Mouse (Mus musculus) kidney, postnatal 0 days (tissue): ENCODE measurements around the gene Rprd2. TPM values are rescaled to one million over a fixed set of nuclear protein-coding genes. Genes with fewer than 3 reads are reported as not detected.

ENCODE experiments used
- ATAC-seq: fragments of 200-750 bp; cut with Nextera tagmentation; replicated peaks from 2 replicates; pipeline ENCODE4 v1.8.0; 2017; ENCODE audit warnings: low read depth, moderate number of reproducible peaks, moderate TSS enrichment, moderate library complexity; ENCODE audit not compliant: low FRiP score
- DNase-seq: peaks from one replicate; pipeline ENCODE4 v3.0.0-alpha.2; 2016; ENCODE audit warnings: low spot score
- H3K27ac ChIP-seq: fragments of 300-500 bp; sonication (generic); 2 replicates; pipeline ENCODE4 v1.5.1; 2014; ENCODE audit warnings: mild to moderate bottlenecking
- H3K27me3 ChIP-seq: fragments of 300-500 bp; sonication (generic); 2 replicates; pipeline ENCODE4 v1.6.1; 2014; ENCODE audit warnings: low read length, mixed read lengths; ENCODE audit not compliant: insufficient read depth
- H3K36me3 ChIP-seq: fragments of 300-500 bp; sonication (generic); 2 replicates; pipeline ENCODE4 v1.6.1; 2014; ENCODE audit warnings: low read length, mixed read lengths; ENCODE audit not compliant: insufficient read depth
- H3K4me1 ChIP-seq: fragments of 300-500 bp; sonication (generic); replicated peaks from 2 replicates; pipeline ENCODE4 v1.6.1; 2014; ENCODE audit warnings: antibody characterized with exemption, low read length, mixed read lengths; ENCODE audit not compliant: insufficient read depth
- H3K4me2 ChIP-seq: fragments of 300-500 bp; sonication (generic); 2 replicates; pipeline ENCODE4 v1.6.1; 2014; ENCODE audit warnings: mild to moderate bottlenecking, low read length, moderate library complexity, mixed read lengths
- H3K4me3 ChIP-seq: fragments of 300-500 bp; sonication (generic); replicated peaks from 2 replicates; pipeline ENCODE4 v1.5.1; 2014; ENCODE audit warnings: low read depth, low read length
- H3K9ac ChIP-seq: fragments of 300-500 bp; sonication (generic); 2 replicates; pipeline ENCODE4 v1.6.1; 2014; ENCODE audit warnings: low read depth, low read length
- H3K9me3 ChIP-seq: fragments of 300-500 bp; sonication (generic); replicated peaks from 2 replicates; pipeline ENCODE4 v1.6.1; 2016; ENCODE audit warnings: low read length, inconsistent platforms, mixed read lengths
- CTCF ChIP-seq: IDR thresholded peaks from 2 replicates; pipeline ENCODE4 v1.5.1; 2016; ENCODE audit warnings: antibody characterized with exemption, low read depth, mild to moderate bottlenecking, moderate library complexity
- WGBS: fragments of 180-500 bp; shearing (Covaris S2); extraction: QIAGEN DNeasy Blood & Tissue Kit; methylation state at CpG from one replicate; pipeline ENCODE4 v1.1.7; 2014; 5-methylcytosine and 5-hydroxymethylcytosine counted together
- polyA plus RNA-seq: library from polyadenylated mRNA; unstranded; fragments of >200 nt; fragmentation: Nextera tagmentation; extraction: Ambion mirVana; gene quantifications from 2 replicates; pipeline ENCODE4 v1.2.1, GENCODE M21; 2015

The Rprd2 gene
- polyA plus RNA-seq, 1 experiment from 2014 or later = 15.1 TPM

- peak within 1 kb of the TSS; percentile 79 for H3K27ac ChIP-seq
- peak; percentile 97 for ATAC-seq
- H3K4me3 ChIP-seq = peak within 1 kb of the TSS; percentile 91
- H3K9ac ChIP-seq = peak within 1 kb of the TSS; percentile 92
- no peaks in the 10 kb centered on the region for H3K27me3 ChIP-seq
- H3K9me3 ChIP-seq = no peaks in the 10 kb centered on the region
- TF ChIP-seq CTCF = peak; percentile 21; the same call in 1 of the 2 replicates
- DNase-seq = peak; percentile 96
- H3K36me3 ChIP-seq = peaks cover 24% of the 10 kb centered on the region
- under 1% methylated on average over 56 of the region's 56 CpGs for WGBS
- H3K4me1 ChIP-seq = 0 out of 2 replicates have a peak, but pooled peaks cover 3% of the 10 kb centered on the region
- peak within 1 kb of the TSS; percentile 87 for H3K4me2 ChIP-seq
Measured at GRCm38 (mm10) chr3:95855502-95856089, 36.9 kb upstream of the Rprd2 start, which contains the start of gene Prpf3. TSS of gene Prpf3 (minus strand) at chr3:95855885.

GRCm38 (mm10) chr3:95851317-95851716 lies 32.7 kb upstream of the Rprd2 start:
- Histone ChIP-seq H3K36me3 (peaks cover 62% of the 10 kb centered on the region), H3K27ac (no peak overlapping the region), H3K4me1 (0 out of 2 replicates have a peak, but pooled peaks cover 3% of the 10 kb centered on the region), H3K4me2 (no peak overlapping the region), H3K9me3 (no peaks in the 10 kb centered on the region), H3K27me3 (no peaks in the 10 kb centered on the region), H3K4me3 (no peak overlapping the region), H3K9ac (no peak overlapping the region)
- no peak for DNase-seq
- no peak for ATAC-seq
- WGBS = 97% methylated on average over 8 of the region's 8 CpGs
- no peak for TF ChIP-seq CTCF

GRCm38 (mm10) chr3:95850611-95851010 lies 31.9 kb upstream of the Rprd2 start:
- Histone ChIP-seq H3K36me3 (peaks cover 68% of the 10 kb centered on the region), H3K4me1 (0 out of 2 replicates have a peak, but pooled peaks cover 3% of the 10 kb centered on the region), H3K4me3 (no peak overlapping the region), H3K9ac (no peak overlapping the region), H3K27ac (no peak overlapping the region), H3K4me2 (no peak overlapping the region), H3K27me3 (no peaks in the 10 kb centered on the region), H3K9me3 (no peaks in the 10 kb centered on the region)
- TF ChIP-seq CTCF = no peak
- WGBS = 83% methylated on average over 4 of the region's 4 CpGs
- DNase-seq (no peak), ATAC-seq (no peak)

GRCm38 (mm10) chr3:95842503-95843214 lies 24.0 kb upstream of the Rprd2 start:
- WGBS = 92% methylated on average over 3 of the region's 3 CpGs
- no peaks in the 10 kb centered on the region for H3K4me1 ChIP-seq
- DNase-seq = no peak

GRCm38 (mm10) chr3:95839250-95839649 lies 20.6 kb upstream of the Rprd2 start:
- ATAC-seq (no peak), DNase-seq (no peak)
- H3K9me3 ChIP-seq = no peaks in the 10 kb centered on the region
- no peak for TF ChIP-seq CTCF
- no peak overlapping the region for H3K4me3 ChIP-seq
- H3K4me2 ChIP-seq = no peak overlapping the region
- H3K9ac ChIP-seq = no peak overlapping the region
- H3K36me3 ChIP-seq = peaks cover 50% of the 10 kb centered on the region
- H3K4me1 ChIP-seq = no peaks in the 10 kb centered on the region
- H3K27me3 ChIP-seq = no peaks in the 10 kb centered on the region
- 91% methylated on average over 2 of the region's 2 CpGs for WGBS
- H3K27ac ChIP-seq = no peak overlapping the region

More at GRCm38 (mm10) chr3:95842503-95843214, 24.0 kb upstream of the Rprd2 start:
- peak; percentile 32; the same call in 1 of the 2 replicates for TF ChIP-seq CTCF
- peaks cover 63% of the 10 kb centered on the region for H3K36me3 ChIP-seq
- no peak overlapping the region for H3K4me3 ChIP-seq
- no peak for ATAC-seq
- no peak overlapping the region for H3K27ac ChIP-seq
- H3K4me2 ChIP-seq = no peak overlapping the region
- H3K27me3 ChIP-seq = no peaks in the 10 kb centered on the region
- no peak overlapping the region for H3K9ac ChIP-seq
- H3K9me3 ChIP-seq = no peaks in the 10 kb centered on the region

- 98% methylated on average over 4 of the region's 4 CpGs for WGBS
Measured at GRCm38 (mm10) chr3:95829053-95829452, 10.4 kb upstream of the Rprd2 start.

More at GRCm38 (mm10) chr3:95829053-95829452, 10.4 kb upstream of the Rprd2 start:
- no peaks in the 10 kb centered on the region for H3K9me3 ChIP-seq
- no peak for TF ChIP-seq CTCF
- H3K9ac ChIP-seq = no peak overlapping the region
- H3K27me3 ChIP-seq = no peaks in the 10 kb centered on the region
- H3K4me1 ChIP-seq = no peaks in the 10 kb centered on the region
- peaks cover 28% of the 10 kb centered on the region for H3K36me3 ChIP-seq
- ATAC-seq (no peak), DNase-seq (no peak)
- no peak overlapping the region for H3K4me2 ChIP-seq
- H3K27ac ChIP-seq = no peak overlapping the region
- H3K4me3 ChIP-seq = no peak overlapping the region
